Mouse (Mus musculus): Measurements from ENCODE around the gene Zfp780b. TPM values are rescaled to one million over a fixed set of nuclear protein-coding genes. Genes with fewer than 3 reads are reported as not detected.
"Not testable (repeated sequence)": the region's sequence is repeated elsewhere in the genome, so short reads cannot be mapped to it uniquely, and the experiment has no call there.

Zfp780b gene
- polyA plus RNA-seq, 1 experiment, result 0.92 TPM

- Histone ChIP-seq H3K4me3 (ENCODE audit: extremely low read depth, insufficient read depth, insufficient read length) (no peak overlapping the region), H3K4me1 (ENCODE audit: control insufficient read depth, insufficient read depth, insufficient read length) (peaks cover 9% of the 10 kb centered on the region; the same call in 1 of the 2 replicates), H3K27ac (ENCODE audit: insufficient read depth, low read length) (no peak overlapping the region), H3K36me3 (ENCODE audit: control insufficient read depth, insufficient read depth, low read length) (no peaks in the 10 kb centered on the region), H3K27me3 (ENCODE audit: control insufficient read depth, insufficient read depth, low read length) (no peaks in the 10 kb centered on the region)
- TF ChIP-seq POLR2A (IDR thresholded peaks at IDR 0.05; ENCODE audit: low read depth, low read length) (no peak), CTCF (IDR thresholded peaks at IDR 0.05; ENCODE audit: extremely low read depth, insufficient read depth, insufficient read length, insufficient replicate concordance) (no peak)
- peak; percentile 51 to 67 for DNase-seq (ENCODE audit: low read depth in 1 of 2, low spot score in 2 of 2)
- WGBS, result 13% methylated on average over 7 of the region's 7 CpGs
Observed at GRCm38 (mm10) chr7:27933050-27933799, 45.7 kb downstream of the Zfp780b start.

DNA sequence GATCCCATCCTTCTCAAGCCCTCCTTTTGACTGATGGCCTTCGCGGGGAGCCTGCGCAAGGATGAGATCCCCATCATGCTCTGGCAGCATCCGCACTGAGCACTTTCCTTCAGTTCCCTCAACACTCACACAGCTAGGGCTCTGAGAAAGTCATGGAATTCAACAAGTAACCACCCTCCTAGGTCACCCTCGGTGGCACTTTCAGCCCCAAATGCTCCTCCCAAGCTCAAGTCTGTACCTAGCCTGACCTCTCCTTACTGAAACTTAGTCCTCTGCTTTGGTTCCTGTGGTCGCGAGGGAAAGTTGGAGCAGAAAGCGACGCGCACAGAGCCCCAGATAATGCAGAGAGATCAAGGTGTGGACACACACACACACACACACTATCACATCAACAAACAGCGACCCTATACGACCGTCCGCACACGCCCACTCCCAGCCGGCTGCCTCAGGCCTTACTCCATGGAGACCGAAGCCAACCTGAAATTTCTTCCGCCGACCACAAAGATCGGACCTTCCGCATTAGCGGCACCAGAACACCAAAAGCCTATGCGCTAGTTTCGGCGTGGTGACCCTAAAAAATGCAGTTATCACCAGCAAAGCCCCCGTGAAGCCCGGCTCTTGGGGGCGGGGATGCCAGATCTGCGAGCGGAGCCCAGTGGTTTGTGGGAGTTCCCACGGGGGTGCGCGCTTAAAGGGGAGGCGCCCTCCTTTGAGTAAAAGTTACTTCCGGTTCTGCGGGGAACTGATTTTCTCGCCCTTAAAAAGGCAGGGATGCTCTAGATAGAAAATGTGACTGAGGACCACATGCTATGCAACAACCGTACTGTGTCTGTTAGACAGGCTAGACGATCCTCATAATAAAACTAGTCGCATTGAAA, 49.9 kb downstream of the Zfp780b start, which contains the start of gene Zfp974:
TSS of gene Zfp974 (minus strand) at position 643 of the 878 bp plus-strand sequence.
- H3K4me1 ChIP-seq (ENCODE audit: control insufficient read depth, insufficient read depth, insufficient read length), result peaks cover 9% of the 10 kb centered on the region; the same call in 1 of the 2 replicates
- peak; percentile 43 to 64 for DNase-seq (ENCODE audit: low read depth in 1 of 2, low spot score in 2 of 2)
- TF ChIP-seq POLR2A (IDR thresholded peaks at IDR 0.05; ENCODE audit: low read depth, low read length) (no peak), CTCF (IDR thresholded peaks at IDR 0.05; ENCODE audit: extremely low read depth, insufficient read depth, insufficient read length, insufficient replicate concordance) (no peak)
- WGBS, result 7% methylated on average over 40 of the region's 40 CpGs
- peak within 1 kb of the TSS; percentile 57; the same call in 1 of the 2 replicates for H3K27ac ChIP-seq (ENCODE audit: insufficient read depth, low read length)
- H3K4me3 ChIP-seq (ENCODE audit: extremely low read depth, insufficient read depth, insufficient read length), result peak within 1 kb of the TSS; percentile 94
- no peaks in the 10 kb centered on the region for H3K27me3 ChIP-seq (ENCODE audit: control insufficient read depth, insufficient read depth, low read length)
- H3K36me3 ChIP-seq (ENCODE audit: control insufficient read depth, insufficient read depth, low read length), result no peaks in the 10 kb centered on the region; the same call in 1 of the 2 replicates

GRCm38 (mm10) chr7:27927041-27927440, 51.9 kb downstream of the Zfp780b start:
- WGBS, result 32% methylated on average over 4 of the region's 4 CpGs
- H3K4me1 ChIP-seq (ENCODE audit: control insufficient read depth, insufficient read depth, insufficient read length); H3K27me3 ChIP-seq (ENCODE audit: control insufficient read depth, insufficient read depth, low read length); H3K4me3 ChIP-seq (ENCODE audit: extremely low read depth, insufficient read depth, insufficient read length); H3K27ac ChIP-seq (ENCODE audit: insufficient read depth, low read length); DNase-seq (ENCODE audit: low read depth in 1 of 2, low spot score in 2 of 2); H3K36me3 ChIP-seq (ENCODE audit: control insufficient read depth, insufficient read depth, low read length): not testable (repeated sequence)

GRCm38 (mm10) chr7:27910952-27911351, 68.0 kb downstream of the Zfp780b start:
- H3K36me3 ChIP-seq (ENCODE audit: control insufficient read depth, insufficient read depth, low read length); H3K4me3 ChIP-seq (ENCODE audit: extremely low read depth, insufficient read depth, insufficient read length); H3K27me3 ChIP-seq (ENCODE audit: control insufficient read depth, insufficient read depth, low read length); H3K4me1 ChIP-seq (ENCODE audit: control insufficient read depth, insufficient read depth, insufficient read length); H3K27ac ChIP-seq (ENCODE audit: insufficient read depth, low read length); DNase-seq (ENCODE audit: low read depth in 1 of 2, low spot score in 2 of 2): not testable (repeated sequence)
- 92% methylated on average over 4 of the region's 4 CpGs for whole genome bisulfite sequencing

Other genes starting within 250 kb of the Zfp780b start
- gene Zfp60, start 247.8 kb downstream of the Zfp780b start, polyA plus RNA-seq (2012; rRNA removed), result 1.2 TPM in 2 replicates
- 0.53 and 0.75 TPM in 2 replicates for gene Zfp626, start 172.0 kb downstream of the Zfp780b start, polyA plus RNA-seq (2012; rRNA removed)
- 0.25 and 0.39 TPM in 2 replicates for gene Zfp59, start 140.6 kb downstream of the Zfp780b start, polyA plus RNA-seq (2012; rRNA removed)
- gene Zfp607a, start 121.6 kb downstream of the Zfp780b start, polyA plus RNA-seq (2012; rRNA removed), result 0.54 and 0.88 TPM in 2 replicates
- 0.56 and 1.1 TPM in 2 replicates for gene Zfp974, start 49.7 kb downstream of the Zfp780b start, polyA plus RNA-seq (2012; rRNA removed)
- gene Zfp850, start 34.9 kb upstream of the Zfp780b start, polyA plus RNA-seq (2012; rRNA removed), result 0.40 and 0.63 TPM in 2 replicates
- 60.4 and 68.1 TPM in 2 replicates for gene Psmc4, start 70.9 kb upstream of the Zfp780b start, polyA plus RNA-seq (2012; rRNA removed)
- 0.46 and 1.2 TPM in 2 replicates for gene Fcgbp, start 92.1 kb upstream of the Zfp780b start, polyA plus RNA-seq (2012; rRNA removed)
- not detected in 2 replicates for gene 9530053A07Rik, start 150.3 kb upstream of the Zfp780b start, polyA plus RNA-seq (2012; rRNA removed)
- 49.5 and 52.2 TPM in 2 replicates for gene Fbl, start 190.5 kb upstream of the Zfp780b start, polyA plus RNA-seq (2012; rRNA removed)
- gene Dyrk1b, start 200.3 kb upstream of the Zfp780b start, polyA plus RNA-seq (2012; rRNA removed), result 22.4 and 29.4 TPM in 2 replicates

Measured in spleen, adult 2 months (tissue).